Mouse (Mus musculus): ENCODE measurements at regions not wholly inside any gene's neighbourhood (a gene's known extent, or its start where the extent isn't known, plus 50 kb on each side); places are given as distances from the start of the nearest gene placed in this dataset.

DNA sequence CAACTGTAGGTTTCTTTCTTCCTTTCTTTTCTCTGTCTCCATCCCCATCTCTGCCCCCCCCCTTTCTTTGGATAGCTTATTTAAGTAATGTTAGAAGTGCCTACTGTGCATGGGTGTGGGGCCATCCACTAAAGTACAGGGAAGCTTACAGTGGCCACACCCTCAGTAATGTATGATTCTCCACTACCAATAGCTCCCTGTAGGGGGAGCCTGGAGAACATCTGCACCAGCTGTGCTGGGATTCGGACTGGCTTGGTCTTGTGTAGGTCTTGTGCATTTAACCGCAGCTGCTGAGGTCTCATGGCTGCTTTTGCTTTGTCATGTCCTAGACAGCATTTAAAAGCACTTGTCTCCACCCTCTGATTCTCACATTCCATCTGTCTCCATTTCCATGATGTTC, 196.8 kb upstream of the Dnajc24 start:
- Histone ChIP-seq H3K36me3 (ENCODE audit: control insufficient read depth, insufficient read depth, low read length) (no peaks in the 10 kb centered on the region), H3K9me3 (ENCODE audit: control insufficient read depth, low read length) (peaks cover 4% of the 10 kb centered on the region; the same call in 1 of the 2 replicates), H3K4me1 (ENCODE audit: control insufficient read depth, insufficient read depth, low read length) (no peaks in the 10 kb centered on the region), H3K4me2 (ENCODE audit: low read depth) (no peak overlapping the region), H3K27me3 (ENCODE audit: control insufficient read depth, insufficient read depth, low read length) (no peaks in the 10 kb centered on the region), H3K9ac (ENCODE audit: low read length) (no peak overlapping the region), H3K4me3 (ENCODE audit: low read depth, low read length) (no peak overlapping the region), H3K27ac (ENCODE audit: low read depth, low read length) (no peak overlapping the region)
- DNase-seq (ENCODE audit: low spot score) (no peak), ATAC-seq (ENCODE audit: insufficient read depth, low FRiP score, low TSS enrichment) (no peak)
- 98% methylated on average over 2 of the region's 2 CpGs for WGBS

GRCm38 (mm10) chr2:106195170-106195569, 191.8 kb upstream of the Dnajc24 start:
- Histone ChIP-seq H3K9ac (ENCODE audit: low read length) (no peak overlapping the region), H3K9me3 (ENCODE audit: control insufficient read depth, low read length) (peaks cover 1% of the 10 kb centered on the region; the same call in 1 of the 2 replicates), H3K27ac (ENCODE audit: low read depth, low read length) (no peak overlapping the region), H3K4me1 (ENCODE audit: control insufficient read depth, insufficient read depth, low read length) (peaks cover 7% of the 10 kb centered on the region), H3K4me3 (ENCODE audit: low read depth, low read length) (no peak overlapping the region), H3K27me3 (ENCODE audit: control insufficient read depth, insufficient read depth, low read length) (no peaks in the 10 kb centered on the region), H3K36me3 (ENCODE audit: control insufficient read depth, insufficient read depth, low read length) (no peaks in the 10 kb centered on the region), H3K4me2 (ENCODE audit: low read depth) (no peak overlapping the region; the same call in 1 of the 2 replicates)
- 10% methylated on average over 7 of the region's 7 CpGs for WGBS
- DNase-seq (ENCODE audit: low spot score) (no peak), ATAC-seq (ENCODE audit: insufficient read depth, low FRiP score, low TSS enrichment) (no peak)

- DNase-seq (ENCODE audit: low spot score) = peak; percentile 90
- Histone ChIP-seq H3K4me2 (ENCODE audit: low read depth) (peak overlapping the region; percentile 75), H3K9ac (ENCODE audit: low read length) (peak overlapping the region; percentile 57), H3K4me3 (ENCODE audit: low read depth, low read length) (peak overlapping the region; percentile 33), H3K27ac (ENCODE audit: low read depth, low read length) (peak overlapping the region; percentile 78; the same call in 1 of the 2 replicates), H3K27me3 (ENCODE audit: control insufficient read depth, insufficient read depth, low read length) (no peaks in the 10 kb centered on the region), H3K9me3 (ENCODE audit: control insufficient read depth, low read length) (no peaks in the 10 kb centered on the region), H3K4me1 (ENCODE audit: control insufficient read depth, insufficient read depth, low read length) (peaks cover 7% of the 10 kb centered on the region), H3K36me3 (ENCODE audit: control insufficient read depth, insufficient read depth, low read length) (no peaks in the 10 kb centered on the region)
- ATAC-seq (ENCODE audit: insufficient read depth, low FRiP score, low TSS enrichment) = peak; percentile 63
- WGBS = 9% methylated on average over 14 of the region's 14 CpGs
Observed at GRCm38 (mm10) chr2:106194369-106195023, 191.1 kb upstream of the Dnajc24 start.

- Histone ChIP-seq H3K4me3 (ENCODE audit: low read depth, low read length) (peak overlapping the region; percentile 33), H3K27ac (ENCODE audit: low read depth, low read length) (peak overlapping the region; percentile 78; the same call in 1 of the 2 replicates), H3K9me3 (ENCODE audit: control insufficient read depth, low read length) (no peaks in the 10 kb centered on the region), H3K4me2 (ENCODE audit: low read depth) (peak overlapping the region; percentile 75), H3K4me1 (ENCODE audit: control insufficient read depth, insufficient read depth, low read length) (peaks cover 7% of the 10 kb centered on the region), H3K36me3 (ENCODE audit: control insufficient read depth, insufficient read depth, low read length) (no peaks in the 10 kb centered on the region), H3K27me3 (ENCODE audit: control insufficient read depth, insufficient read depth, low read length) (no peaks in the 10 kb centered on the region), H3K9ac (ENCODE audit: low read length) (peak overlapping the region; percentile 57)
- ATAC-seq (ENCODE audit: insufficient read depth, low FRiP score, low TSS enrichment) = peak; percentile 32
- WGBS = 2% methylated on average over 9 of the region's 9 CpGs
- DNase-seq (ENCODE audit: low spot score) = peak; percentile 60
Observed at GRCm38 (mm10) chr2:106193889-106194347, 190.6 kb upstream of the Dnajc24 start.

GRCm38 (mm10) chr2:106190579-106191322, 187.4 kb upstream of the Dnajc24 start:
- 26% methylated on average over 11 of the region's 11 CpGs for WGBS
- Histone ChIP-seq H3K36me3 (ENCODE audit: control insufficient read depth, insufficient read depth, low read length) (no peaks in the 10 kb centered on the region), H3K9ac (ENCODE audit: low read length) (no peak overlapping the region), H3K4me2 (ENCODE audit: low read depth) (no peak overlapping the region), H3K9me3 (ENCODE audit: control insufficient read depth, low read length) (no peaks in the 10 kb centered on the region), H3K27ac (ENCODE audit: low read depth, low read length) (no peak overlapping the region), H3K4me3 (ENCODE audit: low read depth, low read length) (no peak overlapping the region), H3K27me3 (ENCODE audit: control insufficient read depth, insufficient read depth, low read length) (no peaks in the 10 kb centered on the region), H3K4me1 (ENCODE audit: control insufficient read depth, insufficient read depth, low read length) (peaks cover 7% of the 10 kb centered on the region)
- ATAC-seq (ENCODE audit: insufficient read depth, low FRiP score, low TSS enrichment) = peak; percentile 73; the same call in 1 of the 2 replicates
- DNase-seq (ENCODE audit: low spot score) = peak; percentile 23

DNA sequence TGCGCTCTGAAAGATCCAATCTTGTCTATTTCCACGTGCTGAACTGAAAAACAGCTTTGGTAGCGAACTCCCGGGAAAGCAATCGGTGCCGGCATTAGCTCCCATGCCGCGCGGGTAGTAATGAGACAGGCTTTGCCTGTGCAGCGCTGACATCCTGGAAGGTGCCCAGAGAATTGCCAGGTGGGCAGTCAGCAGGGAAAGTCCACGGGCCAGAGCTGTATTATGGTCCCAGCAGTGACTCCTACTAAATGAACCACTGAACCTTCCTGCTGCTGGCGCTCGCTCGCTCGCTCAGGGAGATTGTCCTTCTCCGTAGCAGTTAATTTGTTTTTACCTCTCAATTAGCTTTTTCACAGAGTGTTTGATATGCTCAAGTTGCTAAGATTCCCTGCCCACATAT, 180.3 kb upstream of the Dnajc24 start:
- no peak overlapping the region for H3K4me2 ChIP-seq (ENCODE audit: low read depth)
- DNase-seq (ENCODE audit: low spot score) (no peak), ATAC-seq (ENCODE audit: insufficient read depth, low FRiP score, low TSS enrichment) (no peak)
- no peak overlapping the region for H3K4me3 ChIP-seq (ENCODE audit: low read depth, low read length)
- H3K4me1 ChIP-seq (ENCODE audit: control insufficient read depth, insufficient read depth, low read length) = no peaks in the 10 kb centered on the region
- 60% methylated on average over 16 of the region's 16 CpGs for WGBS
- no peak overlapping the region for H3K27ac ChIP-seq (ENCODE audit: low read depth, low read length)
- H3K9ac ChIP-seq (ENCODE audit: low read length) = no peak overlapping the region
- H3K36me3 ChIP-seq (ENCODE audit: control insufficient read depth, insufficient read depth, low read length) = no peaks in the 10 kb centered on the region
- no peaks in the 10 kb centered on the region for H3K9me3 ChIP-seq (ENCODE audit: control insufficient read depth, low read length)
- H3K27me3 ChIP-seq (ENCODE audit: control insufficient read depth, insufficient read depth, low read length) = no peaks in the 10 kb centered on the region

DNA sequence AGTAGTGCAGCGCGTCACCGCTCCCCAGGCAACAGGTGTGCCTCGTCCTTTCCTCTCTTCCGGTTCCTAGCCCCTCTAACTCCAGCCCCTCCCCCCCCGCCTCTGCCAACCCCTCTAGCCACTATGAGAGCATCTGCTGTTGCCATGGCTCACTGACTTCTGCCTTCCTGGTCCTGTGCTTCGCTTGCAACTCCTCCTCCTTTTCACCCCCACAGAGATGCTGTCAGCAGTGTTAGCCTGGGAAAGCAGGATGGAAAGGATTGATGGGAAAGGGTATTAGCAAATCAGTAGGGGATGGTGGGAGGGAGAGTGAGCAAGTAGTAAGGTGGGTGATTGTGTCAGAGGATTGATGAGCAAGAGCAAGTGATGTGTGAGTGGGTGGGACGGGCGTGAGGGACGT, 178.7 kb upstream of the Dnajc24 start:
- Histone ChIP-seq H3K36me3 (ENCODE audit: control insufficient read depth, insufficient read depth, low read length) (no peaks in the 10 kb centered on the region), H3K27ac (ENCODE audit: low read depth, low read length) (no peak overlapping the region), H3K4me3 (ENCODE audit: low read depth, low read length) (no peak overlapping the region), H3K4me1 (ENCODE audit: control insufficient read depth, insufficient read depth, low read length) (no peaks in the 10 kb centered on the region), H3K4me2 (ENCODE audit: low read depth) (peak overlapping the region; percentile 26; the same call in 1 of the 2 replicates), H3K9ac (ENCODE audit: low read length) (no peak overlapping the region), H3K9me3 (ENCODE audit: control insufficient read depth, low read length) (no peaks in the 10 kb centered on the region), H3K27me3 (ENCODE audit: control insufficient read depth, insufficient read depth, low read length) (no peaks in the 10 kb centered on the region)
- DNase-seq (ENCODE audit: low spot score) (peak; percentile 56), ATAC-seq (ENCODE audit: insufficient read depth, low FRiP score, low TSS enrichment) (peak; percentile 85)
- WGBS = 6% methylated on average over 9 of the region's 10 CpGs

DNA sequence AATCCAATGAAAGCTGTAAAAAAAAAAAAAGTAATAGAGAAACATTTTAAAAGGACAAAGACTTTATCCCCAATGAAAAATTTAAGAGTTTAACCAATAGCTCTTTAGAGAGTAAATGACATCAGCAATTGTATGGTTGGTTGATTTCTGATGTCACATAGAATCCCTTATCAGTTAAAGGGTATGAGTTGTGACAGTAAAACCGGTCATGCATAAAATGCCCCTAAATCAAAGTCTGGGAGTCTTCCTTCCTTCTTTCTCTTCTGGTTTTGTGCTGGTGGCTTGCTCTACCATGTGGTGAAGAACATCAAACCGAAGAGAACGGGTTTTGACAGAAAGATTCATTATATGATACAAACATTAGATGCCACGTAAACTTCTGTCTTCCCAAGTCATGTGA, 159.3 kb upstream of the Dnajc24 start:
- Histone ChIP-seq H3K36me3 (ENCODE audit: control insufficient read depth, insufficient read depth, low read length) (no peaks in the 10 kb centered on the region), H3K4me1 (ENCODE audit: control insufficient read depth, insufficient read depth, low read length) (peaks cover 10% of the 10 kb centered on the region), H3K4me2 (ENCODE audit: low read depth) (no peak overlapping the region), H3K4me3 (ENCODE audit: low read depth, low read length) (no peak overlapping the region), H3K9ac (ENCODE audit: low read length) (no peak overlapping the region), H3K27me3 (ENCODE audit: control insufficient read depth, insufficient read depth, low read length) (no peaks in the 10 kb centered on the region), H3K9me3 (ENCODE audit: control insufficient read depth, low read length) (no peaks in the 10 kb centered on the region), H3K27ac (ENCODE audit: low read depth, low read length) (no peak overlapping the region)
- DNase-seq (ENCODE audit: low spot score) (no peak), ATAC-seq (ENCODE audit: insufficient read depth, low FRiP score, low TSS enrichment) (no peak)
- WGBS = 40% methylated on average over 4 of the region's 4 CpGs
